Mouse (Mus musculus) cerebellum, adult 2 months (tissue): ENCODE results near the gene Pald1. TPM values are rescaled to one million over a fixed set of nuclear protein-coding genes. Genes with fewer than 3 reads are reported as not detected.
A peak's percentile ranks its signal among the peaks of the same experiment; 100 is the strongest.

ENCODE experiments used
- DNase-seq, 2 experiments: peaks; one replicate each; pipeline ENCODE4 v3.0.0; 2021
- H3K27ac ChIP-seq: fragments of 200-500 bp; 2 replicates; pipeline ENCODE4 v1.5.1; 2012; ENCODE audit warnings: low read length, control low read depth, inconsistent platforms; ENCODE audit not compliant: insufficient read depth
- H3K27me3 ChIP-seq: fragments of 200-500 bp; 2 replicates; pipeline ENCODE4 v1.6.1; 2012; ENCODE audit warnings: inconsistent platforms, mild to moderate bottlenecking, low read length, moderate library complexity; ENCODE audit not compliant: control insufficient read depth, insufficient read depth
- H3K4me1 ChIP-seq: fragments of 200-500 bp; 2 replicates; pipeline ENCODE4 v1.6.1; 2011; ENCODE audit warnings: low read length; ENCODE audit not compliant: control insufficient read depth, insufficient read depth
- H3K4me3 ChIP-seq: fragments of 200-500 bp; replicated peaks from 2 replicates; pipeline ENCODE3; 2011; ENCODE audit warnings: mild to moderate bottlenecking, low read depth, low read length, control low read depth; ENCODE audit not compliant: insufficient read depth
- CTCF ChIP-seq: fragments of 200-500 bp; IDR thresholded peaks from 2 replicates; pipeline ENCODE4 v1.5.1; 2011; ENCODE audit warnings: low read depth, mild to moderate bottlenecking, control low read depth, low read length, moderate library complexity, borderline replicate concordance; ENCODE audit not compliant: insufficient read depth
- POLR2A ChIP-seq: fragments of 200-500 bp; IDR thresholded peaks from 2 replicates; pipeline ENCODE4 v1.6.1; 2011; ENCODE audit warnings: low read length, control low read depth, borderline replicate concordance; ENCODE audit not compliant: insufficient read depth
- WGBS: fragments of 180-500 bp; shearing (Covaris S2); methylation state at CpG from one replicate; pipeline ENCODE4 v1.1.7; 2018; 5-methylcytosine and 5-hydroxymethylcytosine counted together
- polyA plus RNA-seq: library from polyadenylated mRNA; depleted of rRNA; stranded (reverse); fragments of >200 nt; gene quantifications from 2 replicates; pipeline ENCODE4 v1.2.3, GENCODE M21; 2012

Gene Pald1
- polyA plus RNA-seq, 1 experiment: 15.5 TPM

DNA sequence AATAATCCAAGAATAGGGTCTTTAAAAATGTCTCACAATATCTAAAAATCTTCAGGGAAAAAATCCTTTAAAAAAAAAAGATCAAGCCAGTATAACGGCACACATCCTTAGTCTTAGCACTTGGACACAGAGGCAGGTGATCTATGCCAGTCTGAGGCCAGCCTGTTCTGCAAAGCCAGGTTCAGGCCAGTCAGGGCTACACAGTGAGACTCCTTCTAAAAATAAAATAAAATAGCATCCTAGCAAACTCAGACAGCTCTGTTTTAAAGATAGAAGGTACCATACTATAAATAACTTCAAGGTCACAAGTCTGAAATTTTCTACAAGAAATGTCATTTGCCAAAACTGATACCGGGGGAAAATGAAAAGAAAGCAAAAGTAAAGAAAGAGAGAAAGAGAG, 93.3 kb downstream of the Pald1 start:
- no peak overlapping the region for H3K27ac ChIP-seq
- TF ChIP-seq CTCF (no peak), POLR2A (no peak)
- 75% methylated on average over 2 of the region's 2 CpGs for WGBS

DNA sequence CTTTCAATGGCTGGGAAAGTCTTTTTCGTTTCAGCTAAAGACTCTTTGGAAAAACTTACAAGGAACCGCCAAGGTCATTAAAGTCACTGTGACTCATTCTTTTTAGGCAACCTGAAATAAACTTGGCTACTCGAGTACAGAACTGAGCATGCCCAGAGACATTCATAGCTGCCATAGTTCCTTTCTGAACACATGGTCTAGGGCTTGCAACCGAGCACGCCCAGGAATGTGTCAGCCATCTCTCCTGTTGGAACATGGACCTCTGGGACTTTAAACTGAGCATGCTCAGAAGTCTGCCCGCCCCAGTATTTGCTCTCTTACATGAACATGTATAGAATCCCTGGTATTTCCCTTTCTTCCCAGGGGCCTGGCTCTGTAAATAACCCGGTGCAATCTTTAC, 97.1 kb downstream of the Pald1 start:
- DNase-seq: no peak
- TF ChIP-seq CTCF: no peak
- no peak for TF ChIP-seq POLR2A
- Histone ChIP-seq H3K4me1 (peaks cover 13% of the 10 kb centered on the region), H3K27me3 (no peaks in the 10 kb centered on the region), H3K4me3 (no peak overlapping the region), H3K27ac (no peak overlapping the region)
- WGBS: 89% methylated on average over 7 of the region's 7 CpGs

More for the DNA sequence above, 93.3 kb downstream of the Pald1 start:
- Histone ChIP-seq H3K27me3 (no peaks in the 10 kb centered on the region), H3K4me3 (no peak overlapping the region), H3K4me1 (peaks cover 10% of the 10 kb centered on the region)
- no peak for DNase-seq

- TF ChIP-seq POLR2A: no peak
- no peak for TF ChIP-seq CTCF
- WGBS: 6% methylated on average over 11 of the region's 11 CpGs
- peaks cover 13% of the 10 kb centered on the region for H3K4me1 ChIP-seq
- H3K27me3 ChIP-seq: no peaks in the 10 kb centered on the region
- DNase-seq: peak; percentile 44 to 67
- no peak overlapping the region for H3K27ac ChIP-seq
- H3K4me3 ChIP-seq: no peak overlapping the region
These were observed 98.1 kb downstream of the Pald1 start for GRCm38 (mm10) chr10:61285271-61285670.

GRCm38 (mm10) chr10:61284309-61284708, 99.0 kb downstream of the Pald1 start:
- Histone ChIP-seq H3K4me3 (no peak overlapping the region), H3K4me1 (peaks cover 13% of the 10 kb centered on the region), H3K27me3 (no peaks in the 10 kb centered on the region), H3K27ac (no peak overlapping the region)
- 84% methylated on average over 4 of the region's 4 CpGs for WGBS
- DNase-seq: no peak
- TF ChIP-seq CTCF (no peak), POLR2A (no peak)

DNA sequence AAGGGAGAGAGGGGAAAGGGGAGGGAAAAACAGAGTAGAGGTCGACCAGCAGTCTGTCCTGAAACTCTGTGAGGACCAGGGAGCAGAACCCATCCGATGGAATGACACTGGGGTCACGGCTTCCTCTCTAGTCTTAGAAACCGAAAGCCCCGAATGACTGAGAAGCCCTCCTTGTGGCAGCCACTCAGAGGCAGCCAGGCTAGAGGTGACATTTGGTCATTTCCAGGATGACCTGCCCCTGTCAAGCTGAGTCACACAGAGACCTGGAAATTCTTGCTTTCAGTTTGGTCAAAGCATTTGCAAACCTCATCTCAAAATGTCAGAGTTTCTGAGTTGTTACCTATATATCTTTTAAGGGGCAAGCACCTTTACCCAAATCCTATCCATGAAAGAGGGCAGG, 102.2 kb downstream of the Pald1 start:
- peaks cover 13% of the 10 kb centered on the region for H3K4me1 ChIP-seq
- no peak overlapping the region for H3K27ac ChIP-seq
- no peaks in the 10 kb centered on the region for H3K27me3 ChIP-seq
- H3K4me3 ChIP-seq: no peak overlapping the region
- TF ChIP-seq CTCF (no peak), POLR2A (no peak)
- no peak for DNase-seq
- WGBS: 93% methylated on average over 5 of the region's 5 CpGs

DNA sequence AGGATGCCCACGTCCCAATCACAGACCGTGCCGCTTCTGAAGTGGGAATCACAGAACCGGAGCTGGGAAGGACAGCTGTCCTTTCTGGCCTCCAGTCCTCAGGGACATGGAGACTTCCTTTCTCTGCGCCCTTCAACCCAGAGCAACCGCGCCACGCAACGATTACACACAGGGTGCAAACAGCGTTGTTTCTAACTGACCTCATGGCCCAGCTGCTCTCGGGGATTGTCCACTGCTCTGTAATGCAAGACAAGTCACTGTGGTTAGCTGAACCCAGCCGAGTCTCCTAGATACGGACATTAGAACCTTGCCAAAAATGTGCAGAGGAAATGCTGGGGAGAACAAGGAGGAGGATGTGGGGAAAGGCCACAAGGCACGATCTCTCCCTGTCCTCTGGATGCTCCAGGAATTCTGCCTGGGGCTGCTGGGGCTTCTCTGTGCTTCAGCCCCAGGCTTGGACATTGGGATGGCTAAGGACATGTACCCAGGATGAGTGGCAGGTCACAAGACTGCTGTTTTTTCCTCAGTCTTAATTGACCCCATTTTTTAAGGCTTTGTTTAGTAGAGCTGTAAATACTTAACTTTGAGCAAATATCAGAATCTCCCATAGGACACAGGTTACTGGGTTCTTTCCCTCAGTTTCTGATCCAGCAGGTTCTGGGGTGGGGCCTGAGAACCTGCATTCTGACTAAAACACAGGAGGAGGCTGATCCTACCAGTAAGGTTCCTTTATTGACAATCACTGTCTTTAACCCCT, 105.2 kb downstream of the Pald1 start:
- 46% methylated on average over 14 of the region's 14 CpGs for WGBS

GRCm38 (mm10) chr10:61277051-61277450, 106.3 kb downstream of the Pald1 start:
- WGBS: 97% methylated on average over 6 of the region's 6 CpGs
- no peak overlapping the region for H3K27ac ChIP-seq
- no peak overlapping the region for H3K4me3 ChIP-seq
- no peaks in the 10 kb centered on the region; the same call in 1 of the 2 replicates for H3K27me3 ChIP-seq
- H3K4me1 ChIP-seq: peaks cover 3% of the 10 kb centered on the region; the same call in 1 of the 2 replicates
- TF ChIP-seq POLR2A (no peak), CTCF (no peak)
- no peak for DNase-seq

More for the DNA sequence above, 105.2 kb downstream of the Pald1 start:
- DNase-seq: peak in 1 of 2 experiments; percentile 19
- no peak for TF ChIP-seq POLR2A
- no peak for TF ChIP-seq CTCF
- Histone ChIP-seq H3K27me3 (no peaks in the 10 kb centered on the region; the same call in 1 of the 2 replicates), H3K4me3 (no peak overlapping the region), H3K27ac (no peak overlapping the region), H3K4me1 (0 out of 2 replicates have a peak, but pooled peaks cover 3% of the 10 kb centered on the region)

DNA sequence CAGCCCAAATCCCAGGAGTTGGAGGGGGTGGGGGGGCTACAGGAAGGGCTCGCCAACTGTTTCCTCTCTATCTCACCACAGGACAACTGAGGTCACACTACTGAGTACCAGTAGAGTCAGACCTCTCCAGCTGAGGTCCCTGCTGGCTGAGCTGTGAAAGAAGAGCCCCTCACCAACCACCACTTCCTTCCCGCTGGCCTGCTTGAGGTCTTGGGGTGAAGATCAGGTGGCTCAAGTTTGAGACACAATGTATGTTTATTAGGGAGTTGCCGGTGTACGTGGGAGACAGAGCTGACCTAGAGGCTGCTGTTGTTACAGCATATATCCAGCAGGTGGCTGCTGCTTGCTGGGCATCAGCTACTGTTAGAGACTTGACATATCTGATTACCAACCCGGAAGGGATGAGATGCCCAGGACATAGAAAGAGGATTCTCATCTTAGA, 107.6 kb downstream of the Pald1 start:
- no peak for TF ChIP-seq POLR2A
- peak; percentile 81 for TF ChIP-seq CTCF

More for the DNA sequence above, 107.6 kb downstream of the Pald1 start:
- Histone ChIP-seq H3K4me1 (peaks cover 3% of the 10 kb centered on the region; the same call in 1 of the 2 replicates), H3K4me3 (no peak overlapping the region), H3K27ac (no peak overlapping the region), H3K27me3 (no peaks in the 10 kb centered on the region; the same call in 1 of the 2 replicates)
- 8% methylated on average over 5 of the region's 5 CpGs for WGBS
- peak; percentile 29 to 35 for DNase-seq
